Mouse (Mus musculus): Measurements from ENCODE around the gene Slc38a4. TPM values are rescaled to one million over a fixed set of nuclear protein-coding genes. Genes with fewer than 3 reads are reported as not detected.

Gene Slc38a4
- polyA plus RNA-seq, 1 experiment from 2014 or later, result 54.2 TPM

DNA sequence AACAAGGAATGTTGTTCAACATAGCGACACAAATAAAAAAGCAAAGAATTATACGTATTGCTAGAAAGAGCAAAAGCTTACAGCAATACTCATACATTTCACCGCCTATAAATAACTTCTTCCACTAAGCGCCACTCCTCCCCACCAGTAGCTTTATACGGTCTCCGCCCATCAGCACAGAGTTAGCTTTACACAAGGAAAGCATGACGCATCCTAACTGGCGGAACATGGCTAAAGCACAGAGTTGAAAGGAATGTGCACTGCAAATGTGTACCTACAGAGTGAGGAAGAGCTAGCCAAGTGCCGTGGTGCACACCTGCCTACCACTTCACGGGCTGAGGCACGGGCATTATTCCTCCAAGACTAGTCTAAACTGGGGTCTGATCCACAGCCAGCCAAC lies 95.4 kb downstream of the Slc38a4 start:
- Histone ChIP-seq H3K4me3 (replicated peaks) (no peak overlapping the region), H3K9ac (no peak overlapping the region), H3K27ac (no peak overlapping the region), H3K4me2 (no peak overlapping the region), H3K4me1 (no peaks in the 10 kb centered on the region), H3K36me3 (no peaks in the 10 kb centered on the region), H3K27me3 (replicated peaks) (no peaks in the 10 kb centered on the region), H3K9me3 (no peaks in the 10 kb centered on the region)
- WGBS, result 84% methylated on average over 11 of the region's 11 CpGs
- no peak for ATAC-seq (ENCODE audit: insufficient read depth, low FRiP score, low read depth)

DNA sequence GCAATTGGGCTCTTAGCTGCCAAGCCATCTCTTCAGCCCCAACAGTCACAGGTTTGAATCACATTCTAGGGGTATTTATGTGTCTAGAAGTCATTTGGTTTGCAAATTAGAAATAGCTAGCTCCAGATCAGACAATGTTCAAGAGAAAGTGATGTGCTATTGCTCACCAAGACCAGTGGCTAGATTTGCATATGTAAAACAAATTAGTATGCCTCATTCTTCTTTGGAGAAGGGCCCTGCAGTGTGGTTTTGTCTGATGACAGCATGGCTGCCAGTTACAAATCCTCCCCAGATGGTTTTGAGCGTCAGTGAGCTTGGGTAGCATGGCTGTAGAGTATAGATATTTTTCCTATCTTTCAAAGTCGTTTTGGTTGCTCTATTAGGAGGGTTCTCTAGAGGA lies 96.5 kb downstream of the Slc38a4 start:
- Histone ChIP-seq H3K27me3 (replicated peaks) (no peaks in the 10 kb centered on the region), H3K9me3 (no peaks in the 10 kb centered on the region), H3K36me3 (no peaks in the 10 kb centered on the region), H3K4me1 (no peaks in the 10 kb centered on the region), H3K4me2 (no peak overlapping the region), H3K9ac (no peak overlapping the region), H3K4me3 (replicated peaks) (no peak overlapping the region), H3K27ac (no peak overlapping the region)
- no peak for ATAC-seq (ENCODE audit: insufficient read depth, low FRiP score, low read depth)
- WGBS, result 71% methylated on average over 2 of the region's 2 CpGs

DNA sequence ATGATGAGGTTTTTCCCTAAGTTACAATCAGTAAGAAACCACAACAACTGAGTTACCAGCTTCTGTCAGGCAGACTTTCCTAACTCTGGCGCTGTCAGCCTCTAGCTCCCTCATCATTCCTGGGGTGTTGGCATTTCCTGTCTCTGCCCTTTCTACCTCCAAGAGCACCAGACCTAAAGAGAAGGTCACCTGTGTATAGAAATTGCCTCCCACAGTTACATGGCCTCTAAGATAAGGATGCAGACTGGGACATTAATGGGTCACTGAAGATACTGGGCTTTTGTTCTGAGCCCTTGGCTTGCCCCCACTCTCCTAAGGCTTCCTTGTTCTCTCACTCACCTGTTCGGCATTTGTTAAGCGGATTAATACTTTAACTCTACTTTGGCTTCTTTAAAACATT lies 99.1 kb downstream of the Slc38a4 start:
- Histone ChIP-seq H3K27ac (no peak overlapping the region), H3K27me3 (replicated peaks) (no peaks in the 10 kb centered on the region), H3K4me3 (replicated peaks) (no peak overlapping the region), H3K4me2 (no peak overlapping the region), H3K4me1 (no peaks in the 10 kb centered on the region), H3K9ac (no peak overlapping the region), H3K9me3 (no peaks in the 10 kb centered on the region), H3K36me3 (no peaks in the 10 kb centered on the region)
- no peak for ATAC-seq (ENCODE audit: insufficient read depth, low FRiP score, low read depth)
- WGBS, result 66% methylated on average over 3 of the region's 3 CpGs

DNA sequence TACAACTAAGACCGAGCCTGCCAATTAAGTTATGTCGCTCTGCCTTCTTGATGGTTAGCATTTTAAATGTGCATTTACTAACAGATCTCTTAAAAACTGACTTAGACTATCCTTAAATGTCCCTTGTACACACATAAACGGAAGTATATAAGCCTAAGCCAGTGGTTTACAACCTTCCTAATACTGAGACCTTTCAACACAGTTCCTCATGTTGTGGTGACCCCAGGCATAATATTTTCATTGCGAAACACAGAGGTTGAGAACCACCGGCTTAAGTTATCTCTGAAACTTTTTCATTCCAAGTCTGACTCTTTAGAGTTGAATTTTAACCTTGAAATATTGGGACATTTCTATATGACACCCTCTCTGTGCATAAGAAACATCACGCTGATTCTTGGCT lies 101.4 kb downstream of the Slc38a4 start:
- H3K27ac ChIP-seq, result no peak overlapping the region
- 78% methylated on average over 6 of the region's 6 CpGs for WGBS
- H3K4me2 ChIP-seq, result no peak overlapping the region
- no peaks in the 10 kb centered on the region for H3K36me3 ChIP-seq
- no peaks in the 10 kb centered on the region for H3K4me1 ChIP-seq
- H3K9ac ChIP-seq, result no peak overlapping the region
- no peak for ATAC-seq (ENCODE audit: insufficient read depth, low FRiP score, low read depth)
- no peaks in the 10 kb centered on the region for H3K9me3 ChIP-seq
- no peak overlapping the region for H3K4me3 ChIP-seq (replicated peaks)
- H3K27me3 ChIP-seq (replicated peaks), result no peaks in the 10 kb centered on the region

DNA sequence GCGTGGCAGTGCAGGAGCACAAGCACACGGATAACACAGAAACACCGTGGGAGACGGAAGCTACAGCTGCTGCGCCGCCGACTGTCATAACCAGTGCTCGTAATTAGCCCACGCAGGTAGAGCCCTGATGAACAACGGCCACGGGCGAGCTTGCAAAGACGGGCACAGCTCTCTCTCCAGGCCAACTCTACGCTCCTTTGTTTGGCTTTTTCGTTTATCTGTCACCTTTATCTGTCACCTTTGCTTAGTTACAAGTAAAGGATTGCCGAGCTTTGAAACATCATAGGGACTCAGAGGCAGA lies 101.9 kb downstream of the Slc38a4 start:
- Histone ChIP-seq H3K9ac (peak overlapping the region; percentile 12; the same call in 1 of the 2 replicates), H3K9me3 (no peaks in the 10 kb centered on the region), H3K4me3 (replicated peaks) (peak overlapping the region; percentile 31), H3K36me3 (no peaks in the 10 kb centered on the region), H3K4me1 (no peaks in the 10 kb centered on the region), H3K4me2 (peak overlapping the region; percentile 65), H3K27me3 (replicated peaks) (no peaks in the 10 kb centered on the region), H3K27ac (no peak overlapping the region)
- ATAC-seq (ENCODE audit: insufficient read depth, low FRiP score, low read depth), result no peak
- 35% methylated on average over 16 of the region's 16 CpGs for WGBS

DNA sequence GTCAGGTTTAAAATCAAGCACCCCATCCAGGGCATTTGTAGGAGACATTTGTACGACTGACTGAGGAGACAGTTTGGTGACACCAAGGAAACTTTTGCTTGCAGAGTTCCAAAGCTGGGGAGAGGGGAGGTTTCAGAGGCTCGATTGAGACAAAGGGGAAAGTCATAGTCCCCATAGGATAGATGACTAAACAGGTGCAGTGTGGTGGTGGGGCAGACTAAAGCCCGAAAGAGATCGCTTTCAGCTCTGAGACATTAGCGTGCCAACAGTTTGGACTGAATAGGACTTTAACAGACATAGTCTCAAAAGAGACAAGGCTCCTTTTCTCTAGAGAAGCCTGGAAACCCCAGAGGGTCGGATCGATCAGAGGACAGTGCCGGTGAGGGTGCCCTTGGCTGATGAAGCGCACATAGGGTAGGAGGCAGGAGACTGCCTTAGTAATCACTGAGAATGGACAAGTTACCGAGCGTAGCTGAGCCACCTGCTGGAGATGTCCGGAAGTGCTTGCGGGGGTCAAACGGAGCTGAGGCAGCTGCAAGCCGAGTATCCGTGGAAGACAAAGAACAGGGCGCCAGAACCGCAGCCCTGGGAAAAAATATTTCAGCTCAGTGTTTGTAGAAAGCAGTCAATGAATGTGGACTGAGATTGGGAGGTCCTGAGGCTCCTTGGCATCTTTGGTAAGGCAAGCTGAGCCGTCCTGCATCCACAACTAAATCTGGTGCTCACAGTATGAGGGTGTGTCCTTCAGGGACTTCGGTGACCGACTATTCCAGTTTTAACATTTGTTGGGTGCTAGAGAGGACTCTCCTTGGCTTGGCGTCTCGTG lies 102.4 kb downstream of the Slc38a4 start:
- H3K27me3 ChIP-seq (replicated peaks), result no peaks in the 10 kb centered on the region
- no peaks in the 10 kb centered on the region for H3K9me3 ChIP-seq
- no peak overlapping the region for H3K27ac ChIP-seq
- 22% methylated on average over 23 of the region's 23 CpGs for WGBS
- peak overlapping the region; percentile 12; the same call in 1 of the 2 replicates for H3K9ac ChIP-seq
- no peaks in the 10 kb centered on the region for H3K4me1 ChIP-seq
- peak overlapping the region; percentile 31 for H3K4me3 ChIP-seq (replicated peaks)
- H3K36me3 ChIP-seq, result no peaks in the 10 kb centered on the region
- peak overlapping the region; percentile 65 for H3K4me2 ChIP-seq
- peak; percentile 58; the same call in 1 of the 2 replicates for ATAC-seq (ENCODE audit: insufficient read depth, low FRiP score, low read depth)

DNA sequence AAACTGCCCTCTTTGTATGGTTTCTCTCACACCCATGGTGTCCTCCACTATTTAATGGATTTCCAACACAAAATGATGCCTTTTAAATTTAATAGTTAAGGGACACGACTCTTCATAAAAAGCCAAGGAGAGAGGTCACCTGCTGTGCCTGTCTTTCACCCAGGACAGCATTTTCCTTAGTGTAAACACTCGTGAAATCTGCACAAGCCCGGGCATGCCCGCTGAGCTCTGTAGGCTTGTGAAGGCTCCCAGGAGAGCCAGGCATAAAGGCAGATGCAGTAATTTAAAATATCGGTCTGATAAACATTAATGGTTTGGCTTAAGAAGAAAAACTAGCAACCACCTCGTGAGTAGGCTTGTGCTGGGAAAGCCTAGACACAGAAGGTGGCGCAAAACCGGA lies 103.3 kb downstream of the Slc38a4 start:
- ATAC-seq (ENCODE audit: insufficient read depth, low FRiP score, low read depth), result no peak
- H3K4me3 ChIP-seq (replicated peaks), result no peak overlapping the region
- no peaks in the 10 kb centered on the region for H3K36me3 ChIP-seq
- 50% methylated on average over 8 of the region's 8 CpGs for WGBS
- no peak overlapping the region for H3K9ac ChIP-seq
- H3K4me1 ChIP-seq, result no peaks in the 10 kb centered on the region
- no peaks in the 10 kb centered on the region for H3K27me3 ChIP-seq (replicated peaks)
- H3K4me2 ChIP-seq, result no peak overlapping the region
- H3K27ac ChIP-seq, result no peak overlapping the region
- H3K9me3 ChIP-seq, result no peaks in the 10 kb centered on the region

DNA sequence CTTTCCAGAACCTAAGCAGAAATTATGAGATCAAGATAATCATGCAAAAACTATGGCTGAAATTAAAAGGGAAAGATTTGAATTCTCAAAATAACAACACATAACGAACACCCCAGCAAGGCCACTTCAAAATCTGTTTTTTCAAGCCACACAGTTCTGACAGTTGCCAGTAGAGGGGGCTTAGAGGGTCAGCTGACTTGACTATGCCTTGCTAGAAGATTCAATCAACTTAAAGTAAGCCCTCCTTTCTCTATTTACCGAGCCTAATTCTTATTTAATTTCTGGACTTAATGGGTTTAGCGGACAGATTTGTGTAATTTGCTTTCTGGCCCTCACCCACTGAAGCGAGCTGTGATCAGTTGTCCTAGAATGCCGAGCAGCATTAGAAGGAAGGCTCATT lies 104.0 kb downstream of the Slc38a4 start:
- 56% methylated on average over 5 of the region's 5 CpGs for WGBS
- H3K9ac ChIP-seq, result no peak overlapping the region
- H3K9me3 ChIP-seq, result no peaks in the 10 kb centered on the region
- no peak overlapping the region for H3K27ac ChIP-seq
- no peak for ATAC-seq (ENCODE audit: insufficient read depth, low FRiP score, low read depth)
- H3K27me3 ChIP-seq (replicated peaks), result no peaks in the 10 kb centered on the region
- no peak overlapping the region for H3K4me2 ChIP-seq
- H3K36me3 ChIP-seq, result no peaks in the 10 kb centered on the region
- H3K4me1 ChIP-seq, result no peaks in the 10 kb centered on the region
- H3K4me3 ChIP-seq (replicated peaks), result no peak overlapping the region

DNA sequence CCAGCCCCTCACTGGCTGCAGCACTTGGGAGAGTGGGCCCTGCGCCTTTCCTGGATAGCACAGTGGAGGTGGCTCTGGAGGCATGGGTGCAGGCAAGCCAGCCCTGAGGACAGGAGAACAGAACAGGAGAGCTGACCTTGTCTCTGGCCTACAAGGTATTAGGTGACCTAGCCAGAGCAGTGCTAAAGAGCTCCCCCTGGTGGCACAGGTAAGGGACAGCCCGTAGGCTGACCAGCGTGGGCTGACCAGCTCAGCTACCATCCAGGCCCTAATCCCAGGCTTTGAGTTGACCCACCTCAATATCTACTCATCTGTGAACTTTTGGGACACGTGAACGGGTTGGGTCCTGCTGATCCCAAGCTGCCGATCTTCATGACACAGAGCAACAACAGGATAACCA lies 107.3 kb downstream of the Slc38a4 start:
- Histone ChIP-seq H3K9me3 (no peaks in the 10 kb centered on the region), H3K27me3 (replicated peaks) (no peaks in the 10 kb centered on the region), H3K4me2 (no peak overlapping the region), H3K4me3 (replicated peaks) (no peak overlapping the region), H3K36me3 (no peaks in the 10 kb centered on the region), H3K27ac (no peak overlapping the region), H3K9ac (no peak overlapping the region), H3K4me1 (no peaks in the 10 kb centered on the region)
- peak; percentile 43; the same call in 1 of the 2 replicates for ATAC-seq (ENCODE audit: insufficient read depth, low FRiP score, low read depth)
- WGBS, result 68% methylated on average over 6 of the region's 6 CpGs

Other genes with a start within 250 kb of the Slc38a4 start
- 3.0 and 3.5 TPM in 2 replicates for gene Pced1b, start 191.2 kb upstream of the Slc38a4 start, polyA plus RNA-seq (2015; fragmentation: Nextera tagmentation; extraction: Ambion mirVana)
- 4.7 and 5.5 TPM in 2 replicates for gene Amigo2, start 191.3 kb upstream of the Slc38a4 start, polyA plus RNA-seq (2015; fragmentation: Nextera tagmentation; extraction: Ambion mirVana)

Measured in stomach, embryonic 15.5 days (tissue).